Mouse (Mus musculus) effector memory CD4-positive, alpha-beta T cell, adult 5 months (primary cell): Measurements from ENCODE around the gene Acox2. TPM values are rescaled to one million over a fixed set of nuclear protein-coding genes. Genes with fewer than 3 reads are reported as not detected.

ENCODE experiments used
- polyA plus RNA-seq: library from polyadenylated mRNA; unstranded; fragments of 100-300 nt; shearing (Covaris generic); gene quantifications from one replicate; pipeline ENCODE4 v1.2.1, GENCODE M21; 2017

The Acox2 gene
- polyA plus RNA-seq = not detected

GRCm38 (mm10) chr14:8259166-8259565 is at the start of gene Acox2:
Gene Acox2, minus strand, starts transcription at chr14:8259353.

GRCm38 (mm10) chr14:8213803-8214224 is 45.3 kb downstream of the Acox2 start, which contains the start of gene Kctd6:
Gene Kctd6, plus strand, starts transcription at chr14:8214140.

Other genes starting within 250 kb of the Acox2 start
- gene Rpp14, start 179.0 kb downstream of the Acox2 start, polyA plus RNA-seq = 32.9 TPM
- 53.9 TPM for gene Pxk, start 161.1 kb downstream of the Acox2 start, polyA plus RNA-seq
- 166 TPM for gene Pdhb, start 86.3 kb downstream of the Acox2 start, polyA plus RNA-seq
- 15.7 TPM for gene Kctd6, start 45.2 kb downstream of the Acox2 start, polyA plus RNA-seq
- not detected for gene Fam107a, start 58.7 kb upstream of the Acox2 start, polyA plus RNA-seq
- not detected for gene Oit1, start 119.4 kb upstream of the Acox2 start, polyA plus RNA-seq